Mouse (Mus musculus) cerebellum, adult 2 months (tissue): ENCODE data around the gene Smtnl1. TPM values are rescaled to one million over a fixed set of nuclear protein-coding genes. Genes with fewer than 3 reads are reported as not detected.

ENCODE experiments used
- DNase-seq, 2 experiments: peaks; one replicate each; pipeline ENCODE4 v3.0.0; 2021
- H3K27ac ChIP-seq: fragments of 200-500 bp; 2 replicates; pipeline ENCODE4 v1.5.1; 2012; ENCODE audit warnings: low read length, control low read depth, inconsistent platforms; ENCODE audit not compliant: insufficient read depth
- H3K27me3 ChIP-seq: fragments of 200-500 bp; 2 replicates; pipeline ENCODE4 v1.6.1; 2012; ENCODE audit warnings: inconsistent platforms, mild to moderate bottlenecking, low read length, moderate library complexity; ENCODE audit not compliant: control insufficient read depth, insufficient read depth
- H3K4me1 ChIP-seq: fragments of 200-500 bp; 2 replicates; pipeline ENCODE4 v1.6.1; 2011; ENCODE audit warnings: low read length; ENCODE audit not compliant: control insufficient read depth, insufficient read depth
- H3K4me3 ChIP-seq: fragments of 200-500 bp; replicated peaks from 2 replicates; pipeline ENCODE3; 2011; ENCODE audit warnings: mild to moderate bottlenecking, low read depth, low read length, control low read depth; ENCODE audit not compliant: insufficient read depth
- CTCF ChIP-seq: fragments of 200-500 bp; IDR thresholded peaks from 2 replicates; pipeline ENCODE4 v1.5.1; 2011; ENCODE audit warnings: low read depth, mild to moderate bottlenecking, control low read depth, low read length, moderate library complexity, borderline replicate concordance; ENCODE audit not compliant: insufficient read depth
- POLR2A ChIP-seq: fragments of 200-500 bp; IDR thresholded peaks from 2 replicates; pipeline ENCODE4 v1.6.1; 2011; ENCODE audit warnings: low read length, control low read depth, borderline replicate concordance; ENCODE audit not compliant: insufficient read depth
- WGBS: fragments of 180-500 bp; shearing (Covaris S2); methylation state at CpG from one replicate; pipeline ENCODE4 v1.1.7; 2018; 5-methylcytosine and 5-hydroxymethylcytosine counted together
- polyA plus RNA-seq: library from polyadenylated mRNA; depleted of rRNA; stranded (reverse); fragments of >200 nt; gene quantifications from 2 replicates; pipeline ENCODE4 v1.2.3, GENCODE M21; 2012

Smtnl1 gene
- polyA plus RNA-seq, 1 experiment = not detected

GRCm38 (mm10) chr2:84798493-84798921 lies 23.9 kb downstream of the Smtnl1 start, which contains the start of gene Ube2l6:
Ube2l6 (plus strand) TSS chr2:84798828.
- 0% methylated on average over 21 of the region's 21 CpGs for WGBS
- no peaks in the 10 kb centered on the region for H3K4me1 ChIP-seq

DNA sequence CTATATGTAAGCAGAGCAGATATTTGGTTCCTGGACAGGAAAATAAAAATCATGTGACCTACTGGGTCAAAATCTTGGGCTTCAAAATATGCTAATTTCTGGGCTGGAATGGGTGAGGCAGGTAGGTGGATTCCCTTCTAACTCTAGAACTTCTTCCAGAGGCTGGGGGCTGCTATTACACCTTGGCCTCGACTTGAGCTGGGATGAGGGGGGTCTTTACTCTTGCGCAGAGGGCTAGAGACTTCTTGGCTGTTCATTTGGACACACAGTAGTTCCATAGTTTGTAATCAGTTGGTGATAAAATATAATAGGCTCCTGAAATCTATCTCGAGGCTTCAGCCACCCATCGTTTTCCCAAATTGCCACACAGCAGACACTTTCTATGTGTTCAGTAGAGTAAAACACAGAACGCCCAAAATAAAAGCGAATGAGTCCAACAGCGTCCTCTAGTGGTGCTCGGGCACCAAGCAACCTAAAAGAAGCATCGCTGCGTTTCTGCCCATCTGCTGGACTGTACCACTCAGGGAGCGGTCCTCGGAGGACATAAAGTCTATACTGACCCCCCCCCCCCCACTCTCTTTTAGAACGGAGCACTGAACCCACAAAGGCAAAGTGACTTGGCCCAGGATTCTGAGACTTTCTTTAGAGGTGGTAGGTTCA lies 24.5 kb downstream of the Smtnl1 start:
- peak; percentile 89 for TF ChIP-seq CTCF
- no peak for TF ChIP-seq POLR2A
- Histone ChIP-seq H3K4me1 (no peaks in the 10 kb centered on the region), H3K27ac (peak overlapping the region; percentile 16; the same call in 1 of the 2 replicates), H3K27me3 (no peaks in the 10 kb centered on the region), H3K4me3 (peak overlapping the region; percentile 66)
- WGBS = 4% methylated on average over 13 of the region's 13 CpGs
- peak; percentile 82 to 86 for DNase-seq

More at GRCm38 (mm10) chr2:84798493-84798921, 23.9 kb downstream of the Smtnl1 start, which contains the start of gene Ube2l6:
- Histone ChIP-seq H3K4me3 (peak within 1 kb of the TSS; percentile 66), H3K27ac (peak within 1 kb of the TSS; percentile 16; the same call in 1 of the 2 replicates), H3K27me3 (no peaks in the 10 kb centered on the region)
- TF ChIP-seq CTCF (no peak), POLR2A (0 out of 2 replicates have a peak, but pooled peaks have one; percentile 22)
- DNase-seq = peak; percentile 68 to 71

- Histone ChIP-seq H3K4me3 (no peak overlapping the region), H3K27ac (no peak overlapping the region), H3K27me3 (no peaks in the 10 kb centered on the region), H3K4me1 (no peaks in the 10 kb centered on the region)
- DNase-seq = no peak
- no peak for TF ChIP-seq POLR2A
- TF ChIP-seq CTCF = no peak
- WGBS = 91% methylated on average over 3 of the region's 3 CpGs
Measured at GRCm38 (mm10) chr2:84793871-84794270, 28.6 kb downstream of the Smtnl1 start.

GRCm38 (mm10) chr2:84793154-84793553 lies 29.3 kb downstream of the Smtnl1 start:
- no peaks in the 10 kb centered on the region for H3K4me1 ChIP-seq
- H3K4me3 ChIP-seq = no peak overlapping the region
- no peak for TF ChIP-seq POLR2A
- no peak for TF ChIP-seq CTCF
- no peaks in the 10 kb centered on the region for H3K27me3 ChIP-seq
- whole genome bisulfite sequencing = 86% methylated on average over 3 of the region's 3 CpGs
- no peak for DNase-seq
- H3K27ac ChIP-seq = no peak overlapping the region

DNA sequence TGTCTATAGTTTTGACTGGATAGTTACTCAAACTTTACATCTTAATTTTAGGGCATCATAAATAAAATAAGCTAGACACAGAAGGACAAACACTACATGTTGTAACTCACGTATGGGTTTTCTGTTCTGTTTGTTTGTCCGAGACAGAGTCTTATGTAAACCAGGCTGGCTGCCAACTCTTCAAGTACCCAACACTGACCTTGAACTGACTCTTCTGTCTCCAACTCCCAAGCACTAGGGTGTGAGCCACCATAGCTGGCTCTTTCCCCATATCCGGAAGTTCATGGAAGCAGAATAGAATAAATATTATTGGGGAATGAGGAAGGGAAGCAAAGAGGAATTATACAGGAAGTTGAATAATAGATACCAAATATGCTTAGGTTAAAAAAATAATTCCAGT lies 29.9 kb downstream of the Smtnl1 start:
- H3K27me3 ChIP-seq = no peaks in the 10 kb centered on the region
- no peak for TF ChIP-seq CTCF
- TF ChIP-seq POLR2A = no peak
- WGBS = 70% methylated on average over 3 of the region's 3 CpGs

DNA sequence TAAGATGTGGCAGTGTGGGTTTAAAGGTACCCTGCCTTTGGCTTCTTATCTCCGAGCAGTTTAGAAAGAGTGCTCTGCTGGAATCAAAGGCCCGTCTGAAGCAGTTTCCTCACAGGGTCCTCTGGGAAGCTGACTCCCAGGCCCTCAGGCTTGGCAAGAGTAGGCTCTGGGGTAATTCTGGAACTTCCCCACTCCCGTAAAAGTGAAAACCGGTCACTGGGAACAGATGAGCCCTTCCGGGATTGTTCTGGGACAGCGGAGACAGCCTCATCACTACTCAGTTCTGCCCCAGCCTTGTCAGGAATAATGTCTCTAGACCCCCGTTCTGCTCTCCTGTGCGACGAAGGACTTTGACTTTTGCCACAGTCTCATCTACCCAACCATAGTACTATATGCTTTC lies 32.0 kb downstream of the Smtnl1 start:
- H3K4me1 ChIP-seq = no peaks in the 10 kb centered on the region
- WGBS = 59% methylated on average over 9 of the region's 9 CpGs
- TF ChIP-seq CTCF (no peak), POLR2A (no peak)
- no peak overlapping the region for H3K27ac ChIP-seq
- no peak overlapping the region for H3K4me3 ChIP-seq
- DNase-seq = no peak
- H3K27me3 ChIP-seq = no peaks in the 10 kb centered on the region

More for the DNA sequence above, 29.9 kb downstream of the Smtnl1 start:
- no peaks in the 10 kb centered on the region for H3K4me1 ChIP-seq
- no peak overlapping the region for H3K27ac ChIP-seq
- DNase-seq = no peak
- no peak overlapping the region for H3K4me3 ChIP-seq

- Histone ChIP-seq H3K4me3 (no peak overlapping the region), H3K27me3 (no peaks in the 10 kb centered on the region), H3K4me1 (no peaks in the 10 kb centered on the region), H3K27ac (no peak overlapping the region)
- WGBS = 83% methylated on average over 3 of the region's 3 CpGs
- DNase-seq = no peak
- TF ChIP-seq POLR2A (no peak), CTCF (no peak)
Measured at GRCm38 (mm10) chr2:84788316-84788715, 34.1 kb downstream of the Smtnl1 start.
